Mouse (Mus musculus) spleen, adult 2 months (tissue): Measurements from ENCODE around the gene Fut4.

ENCODE experiments used
- CTCF ChIP-seq: fragments of 200-500 bp; IDR thresholded peaks from 2 replicates; pipeline ENCODE4 v1.5.1; 2011; ENCODE audit warnings: mild to moderate bottlenecking, inconsistent platforms; ENCODE audit not compliant: insufficient read depth, insufficient read length, insufficient replicate concordance; ENCODE audit errors: extremely low read depth
- POLR2A ChIP-seq: fragments of 200-500 bp; IDR thresholded peaks from 2 replicates; pipeline ENCODE4 v1.6.1; 2011; ENCODE audit warnings: low read depth, low read length, inconsistent platforms

DNA sequence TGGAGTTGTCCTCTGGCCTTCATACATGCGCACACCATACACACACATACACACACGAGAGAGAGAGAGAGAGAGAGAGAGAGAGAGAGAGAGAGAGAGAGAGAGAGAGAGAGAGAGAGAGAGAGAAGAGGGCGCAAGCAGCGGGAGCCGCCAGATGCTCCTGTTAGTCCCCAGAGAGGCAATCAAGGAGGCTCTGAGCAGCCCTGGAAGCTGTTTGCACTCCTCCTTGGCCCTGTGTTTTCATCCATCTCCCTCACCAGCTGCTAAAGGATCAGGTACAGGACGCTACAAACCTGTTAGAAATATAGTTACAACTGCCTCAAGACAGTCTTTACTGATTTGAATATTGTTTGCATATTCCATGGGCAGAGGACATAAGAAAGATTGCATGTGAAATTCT is 17.6 kb upstream of the Fut4 start:
- TF ChIP-seq CTCF (no peak), POLR2A (no peak)
